Mouse (Mus musculus) liver, embryonic 15.5 days (tissue): ENCODE results near the gene Sgpp1. TPM values are rescaled to one million over a fixed set of nuclear protein-coding genes. Genes with fewer than 3 reads are reported as not detected.

ENCODE experiments used
- ATAC-seq: fragments of 200-750 bp; cut with Nextera tagmentation; 2 replicates; pipeline ENCODE4 v1.8.0; 2017; ENCODE audit warnings: moderate number of reproducible peaks, mild to moderate bottlenecking, moderate library complexity; ENCODE audit not compliant: insufficient read depth
- H3K27ac ChIP-seq: fragments of 300-500 bp; sonication (generic); replicated peaks from 2 replicates; pipeline ENCODE4 v1.5.1; 2015; ENCODE audit warnings: mild to moderate bottlenecking, inconsistent platforms
- H3K27me3 ChIP-seq: fragments of 300-500 bp; sonication (generic); 2 replicates; pipeline ENCODE4 v1.6.1; 2015; ENCODE audit warnings: mild to moderate bottlenecking, inconsistent platforms
- H3K36me3 ChIP-seq: fragments of 300-500 bp; sonication (generic); replicated peaks from 2 replicates; pipeline ENCODE4 v1.6.1; 2015; ENCODE audit warnings: moderate library complexity, mild to moderate bottlenecking, inconsistent platforms
- H3K4me1 ChIP-seq: fragments of 300-500 bp; sonication (generic); replicated peaks from 2 replicates; pipeline ENCODE4 v1.6.1; 2015; ENCODE audit warnings: inconsistent platforms
- H3K4me2 ChIP-seq: fragments of 300-500 bp; sonication (generic); 2 replicates; pipeline ENCODE4 v1.6.1; 2015; ENCODE audit warnings: moderate library complexity, mild to moderate bottlenecking, inconsistent platforms
- H3K4me3 ChIP-seq: fragments of 300-500 bp; sonication (generic); replicated peaks from 2 replicates; pipeline ENCODE4 v1.5.1; 2015; ENCODE audit warnings: mild to moderate bottlenecking, inconsistent platforms
- H3K9ac ChIP-seq: fragments of 300-500 bp; sonication (generic); 2 replicates; pipeline ENCODE4 v1.6.1; 2015; ENCODE audit warnings: moderate library complexity, mild to moderate bottlenecking, inconsistent platforms
- H3K9me3 ChIP-seq: fragments of 300-500 bp; sonication (generic); replicated peaks from 2 replicates; pipeline ENCODE4 v1.6.1; 2016; ENCODE audit warnings: inconsistent platforms
- WGBS: fragments of 180-500 bp; shearing (Covaris S2); methylation state at CpG from one replicate; pipeline ENCODE4 v1.1.7; 2015; ENCODE audit warnings: mixed read lengths; ENCODE audit not compliant: insufficient replicate concordance; 5-methylcytosine and 5-hydroxymethylcytosine counted together
- polyA plus RNA-seq: library from polyadenylated mRNA; unstranded; fragments of >200 nt; fragmentation: Nextera tagmentation; extraction: Ambion mirVana; gene quantifications from 2 replicates; pipeline ENCODE4 v1.2.1, GENCODE M21; 2015

Sgpp1 gene
- polyA plus RNA-seq, 1 experiment from 2014 or later, result 13.3 TPM

DNA sequence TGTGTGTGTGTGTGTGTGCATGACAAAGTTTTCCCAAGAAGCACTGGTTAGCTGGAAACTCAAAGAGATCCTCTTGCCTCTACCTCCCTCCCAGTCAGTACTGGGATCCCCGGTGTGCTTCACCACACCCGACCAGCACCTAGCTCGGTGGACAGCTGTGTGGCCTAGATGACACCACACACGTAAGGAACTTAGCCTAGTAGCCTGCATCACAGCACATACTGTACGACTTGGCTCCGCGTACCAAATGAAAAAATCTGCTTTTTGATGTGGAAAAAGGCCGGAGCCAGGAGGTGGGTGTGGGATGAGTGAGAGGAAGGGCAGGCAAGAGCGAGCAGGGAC lies 66.6 kb downstream of the Sgpp1 start:
- Histone ChIP-seq H3K27ac (peak overlapping the region; percentile 84), H3K9me3 (no peaks in the 10 kb centered on the region), H3K27me3 (no peaks in the 10 kb centered on the region), H3K9ac (peak overlapping the region; percentile 70), H3K4me3 (peak overlapping the region; percentile 71), H3K36me3 (no peaks in the 10 kb centered on the region), H3K4me1 (peaks cover 41% of the 10 kb centered on the region), H3K4me2 (peak overlapping the region; percentile 94)
- peak; percentile 23 for ATAC-seq
- WGBS, result under 1% methylated on average over 9 of the region's 9 CpGs

DNA sequence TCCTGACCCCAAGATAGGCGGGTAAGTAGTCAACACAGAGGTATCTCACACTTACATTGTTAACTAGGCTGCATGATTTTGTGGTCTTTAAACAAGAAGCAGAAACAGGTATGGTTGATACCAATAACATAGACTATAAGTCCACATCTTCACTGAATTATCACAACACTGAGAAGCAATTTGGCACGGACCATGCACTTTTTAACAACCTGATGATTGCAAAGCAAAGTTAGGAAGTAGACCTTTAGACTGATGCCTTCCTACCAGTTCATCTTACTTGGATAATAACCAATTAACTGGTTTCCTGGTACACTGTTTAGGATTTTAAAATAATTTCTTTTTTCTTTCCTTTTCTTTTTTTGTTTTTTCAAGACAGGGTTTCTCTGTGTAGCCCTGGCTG lies 67.3 kb downstream of the Sgpp1 start:
- H3K9me3 ChIP-seq, result no peaks in the 10 kb centered on the region
- 57% methylated on average over 2 of the region's 2 CpGs for WGBS

DNA sequence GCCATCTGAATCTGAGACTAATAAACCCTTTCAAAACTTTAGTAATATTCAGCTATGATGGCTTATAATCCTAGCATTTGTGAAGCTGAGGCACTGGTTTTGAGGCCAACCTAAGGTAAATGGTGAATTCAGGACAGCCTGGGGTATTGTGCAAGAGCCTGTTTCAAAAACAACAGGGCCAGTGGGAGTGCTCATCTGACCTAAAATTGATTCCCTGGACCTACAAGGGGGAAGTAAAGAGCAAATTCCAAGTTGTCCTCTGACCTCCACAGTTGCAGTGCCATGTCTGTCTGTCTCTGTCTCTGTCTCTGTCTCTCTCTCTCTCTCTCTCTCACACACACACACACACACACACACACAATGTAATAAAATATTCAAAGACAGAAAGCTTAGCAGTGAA lies 68.6 kb downstream of the Sgpp1 start:
- no peaks in the 10 kb centered on the region for H3K9me3 ChIP-seq
- no peak overlapping the region for H3K4me3 ChIP-seq
- peaks cover 41% of the 10 kb centered on the region for H3K4me1 ChIP-seq
- no peak overlapping the region for H3K4me2 ChIP-seq
- H3K27me3 ChIP-seq, result no peaks in the 10 kb centered on the region
- no peak overlapping the region for H3K27ac ChIP-seq
- ATAC-seq, result no peak
- H3K9ac ChIP-seq, result no peak overlapping the region
- no peaks in the 10 kb centered on the region for H3K36me3 ChIP-seq

More for the DNA sequence above, 67.3 kb downstream of the Sgpp1 start:
- Histone ChIP-seq H3K27me3 (no peaks in the 10 kb centered on the region), H3K4me1 (peaks cover 41% of the 10 kb centered on the region), H3K9ac (no peak overlapping the region), H3K4me3 (peak overlapping the region; percentile 71; the same call in 1 of the 2 replicates), H3K27ac (no peak overlapping the region), H3K4me2 (peak overlapping the region; percentile 94), H3K36me3 (no peaks in the 10 kb centered on the region)
- ATAC-seq, result no peak

DNA sequence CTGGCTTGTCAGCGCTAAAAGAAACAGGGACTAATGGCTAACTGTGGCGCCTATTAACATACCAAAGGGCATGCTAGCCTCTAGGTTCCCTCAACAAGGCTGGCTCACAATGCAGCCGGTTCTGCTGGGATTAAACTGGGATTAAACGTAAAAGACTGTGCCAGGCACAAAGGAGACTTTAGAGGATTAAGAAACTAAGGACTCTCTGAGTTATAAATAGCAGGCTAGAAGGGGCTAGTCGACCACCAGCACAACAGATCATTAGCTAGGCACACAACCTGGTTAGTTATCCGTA lies 71.1 kb downstream of the Sgpp1 start:
- no peaks in the 10 kb centered on the region for H3K9me3 ChIP-seq
- H3K27ac ChIP-seq, result no peak overlapping the region
- H3K4me3 ChIP-seq, result no peak overlapping the region
- H3K4me1 ChIP-seq, result peaks cover 24% of the 10 kb centered on the region
- H3K36me3 ChIP-seq, result no peaks in the 10 kb centered on the region
- no peak for ATAC-seq
- 56% methylated on average over 6 of the region's 6 CpGs for WGBS
- H3K9ac ChIP-seq, result no peak overlapping the region
- no peaks in the 10 kb centered on the region for H3K27me3 ChIP-seq
- H3K4me2 ChIP-seq, result no peak overlapping the region

Other genes starting within 250 kb of the Sgpp1 start
- gene Ppp2r5e, start 139.5 kb downstream of the Sgpp1 start, polyA plus RNA-seq, result 5.1 and 5.2 TPM in 2 replicates
- 2.7 and 3.6 TPM in 2 replicates for gene Wdr89, start 66.2 kb downstream of the Sgpp1 start, polyA plus RNA-seq
- 5.1 and 5.8 TPM in 2 replicates for gene Syne2, start 82.4 kb upstream of the Sgpp1 start, polyA plus RNA-seq